Mouse (Mus musculus) c-Kit-positive CD71-positive TER-119-positive erythroid progenitor cells, embryonic 14.5 days (primary cell): ENCODE measurements around the gene Anxa10.

Source experiments
- DNase-seq: peaks from one replicate; pipeline ENCODE4 v3.0.0-alpha.2; 2013; ENCODE audit warnings: low spot score

The Anxa10 gene

GRCm38 (mm10) chr8:62123098-62123497 is at the start of gene Anxa10:
Gene Anxa10 (minus strand): TSS chr8:62123150.
- DNase-seq = no peak

- no peak for DNase-seq
Measured at GRCm38 (mm10) chr8:62132662-62133366, 9.9 kb upstream of the Anxa10 start.

- no peak for DNase-seq
Measured at GRCm38 (mm10) chr8:62097213-62097612, 25.7 kb downstream of the Anxa10 start.

- no peak for DNase-seq
Measured at GRCm38 (mm10) chr8:62081804-62082203, 41.1 kb downstream of the Anxa10 start.

GRCm38 (mm10) chr8:62080195-62080802 is 42.7 kb downstream of the Anxa10 start:
- DNase-seq = peak; percentile 15

- DNase-seq = no peak
Measured at GRCm38 (mm10) chr8:62068305-62068704, 54.6 kb downstream of the Anxa10 start.

GRCm38 (mm10) chr8:62060357-62060756 is 62.6 kb downstream of the Anxa10 start:
- DNase-seq = no peak

- no peak for DNase-seq
Measured at GRCm38 (mm10) chr8:62046809-62047208, 76.1 kb downstream of the Anxa10 start.

- no peak for DNase-seq
Measured at GRCm38 (mm10) chr8:62034351-62034750, 88.6 kb downstream of the Anxa10 start.

GRCm38 (mm10) chr8:62014582-62014981 is 108.4 kb downstream of the Anxa10 start:
- no peak for DNase-seq

GRCm38 (mm10) chr8:62014166-62014565 is 108.8 kb downstream of the Anxa10 start:
- no peak for DNase-seq
